Mouse (Mus musculus) ZHBTc4 (cell line): ENCODE data around the gene Ifi207.
"Not testable (repeated sequence)": the region's sequence is repeated elsewhere in the genome, so short reads cannot be mapped to it uniquely, and the experiment has no call there.

Source experiments
- DNase-seq: peaks from one replicate; pipeline ENCODE4 v3.0.0-alpha.2; 2011; ENCODE audit warnings: low read depth, low spot score

Ifi207 gene

DNA sequence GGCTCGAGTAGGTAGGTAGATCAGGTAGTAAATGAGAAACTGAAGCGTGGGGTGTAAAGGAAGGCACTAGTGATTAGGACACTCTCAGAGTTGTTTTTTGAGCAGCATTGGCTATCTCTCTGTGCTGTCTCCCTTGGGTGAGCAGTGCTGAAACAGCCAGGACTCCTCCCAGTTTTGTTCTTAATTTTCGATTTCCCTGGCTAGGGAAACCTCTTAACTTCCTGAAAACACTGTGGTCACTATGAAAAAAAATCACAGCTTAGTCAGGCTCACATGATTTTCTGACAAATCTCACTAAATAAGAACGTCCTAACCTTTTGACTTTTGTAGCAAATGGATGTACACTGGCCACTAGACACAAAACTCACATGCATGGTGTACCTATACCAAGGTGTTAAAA is at the start of gene Ifi207:
TSS of gene Ifi207 (minus strand) at position 92 of the 400 bp plus-strand sequence.
- DNase-seq: no peak

DNA sequence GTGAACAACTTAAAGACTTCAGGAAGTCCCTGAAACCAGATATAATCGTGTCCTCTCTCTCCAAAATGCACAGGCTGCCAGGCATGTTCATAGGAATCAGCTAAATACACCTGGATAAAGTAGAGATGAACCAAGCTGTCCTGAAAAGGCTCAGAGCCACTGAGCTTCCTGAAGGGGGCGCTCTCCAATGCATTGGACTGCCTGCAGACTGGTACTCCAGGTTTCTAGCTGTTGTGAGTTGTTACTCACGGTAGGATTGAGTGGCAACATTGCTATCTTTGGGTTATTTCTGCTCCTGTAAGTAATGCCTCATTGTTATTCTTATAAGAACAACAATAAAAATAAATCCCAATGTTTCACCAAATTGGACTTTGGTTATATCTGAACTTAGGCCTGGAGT is 31.9 kb upstream of the Ifi207 start:
- DNase-seq: not testable (repeated sequence)

DNA sequence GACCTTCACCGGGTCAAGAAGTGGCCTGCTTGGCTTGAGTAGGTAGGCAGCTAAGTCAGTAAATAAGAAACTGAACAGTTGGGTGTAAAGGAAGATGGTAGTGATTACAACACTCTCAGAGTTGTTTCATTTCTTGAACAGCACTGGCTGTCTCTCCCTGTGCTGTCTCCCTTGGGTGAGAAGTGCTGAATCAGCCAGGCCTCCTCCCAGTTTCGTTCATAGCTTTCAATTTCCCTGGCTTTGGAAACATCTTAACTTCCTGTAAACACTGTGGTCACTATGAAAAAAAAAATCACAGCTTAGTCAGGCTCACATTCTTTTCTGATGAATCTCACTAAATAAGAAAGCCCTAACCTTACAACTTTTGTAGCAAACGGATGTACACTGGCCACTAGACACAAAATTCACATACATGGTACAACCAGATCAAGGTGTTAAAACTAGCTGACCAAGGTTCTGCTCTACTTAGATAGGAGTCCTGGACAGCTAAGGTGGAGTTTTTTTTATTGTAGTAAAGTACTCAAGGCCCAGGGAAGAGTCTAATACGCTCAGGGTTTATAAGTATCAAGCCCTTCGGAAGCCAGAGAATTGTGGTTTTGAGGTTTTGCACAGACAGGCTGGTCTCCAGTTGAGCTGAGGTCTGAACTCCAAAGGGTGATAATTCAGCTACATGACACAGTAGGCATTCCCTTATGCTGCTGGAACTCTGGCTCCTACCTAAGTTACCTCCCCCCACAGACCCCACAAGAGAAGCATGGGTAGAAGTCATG is 25.5 kb upstream of the Ifi207 start, which contains the start of gene Ifi204:
TSS of gene Ifi204 (minus strand) at position 96 of the 770 bp plus-strand sequence.
- not testable (repeated sequence) for DNase-seq

DNA sequence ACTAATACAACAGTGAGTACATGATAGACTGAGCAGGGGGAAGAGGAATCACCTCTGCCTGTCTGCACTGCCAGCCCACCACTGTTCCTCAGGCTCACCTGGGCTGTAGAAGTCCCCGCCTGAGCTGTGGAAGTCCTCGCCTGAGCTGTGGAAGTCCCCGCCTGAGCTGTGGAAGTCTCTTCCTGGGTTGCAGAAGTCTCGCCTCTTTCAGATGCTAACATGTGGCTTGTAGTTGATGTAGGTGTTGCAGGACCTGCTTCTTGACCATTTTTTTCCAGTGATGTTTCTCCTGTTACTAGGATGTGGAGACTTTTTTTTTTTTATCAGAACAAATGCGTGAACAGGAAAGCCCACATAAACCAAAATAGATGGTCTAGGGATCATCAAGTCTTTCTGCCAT is 18.5 kb upstream of the Ifi207 start:
- not testable (repeated sequence) for DNase-seq

DNA sequence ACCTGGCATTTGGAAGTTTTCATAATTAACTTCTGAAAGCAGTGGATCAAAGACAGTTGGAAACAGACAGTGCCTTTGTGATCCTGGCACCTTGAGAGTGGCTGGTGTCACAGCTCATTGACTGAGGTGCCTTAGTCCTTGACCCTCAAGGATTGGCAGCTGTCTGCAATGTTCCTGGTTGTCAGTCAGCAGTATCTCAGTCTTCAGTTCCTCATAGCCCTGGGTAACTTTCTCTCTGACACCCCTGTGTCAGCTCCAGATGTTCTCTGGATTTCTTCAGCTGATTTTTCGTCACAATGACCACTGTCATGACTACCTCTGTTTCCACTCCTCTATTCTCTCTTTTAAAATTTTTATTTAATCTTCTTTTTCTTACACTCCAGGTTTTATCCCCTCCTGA is 715 bp upstream of the Ifi207 start:
- DNase-seq: no peak

DNA sequence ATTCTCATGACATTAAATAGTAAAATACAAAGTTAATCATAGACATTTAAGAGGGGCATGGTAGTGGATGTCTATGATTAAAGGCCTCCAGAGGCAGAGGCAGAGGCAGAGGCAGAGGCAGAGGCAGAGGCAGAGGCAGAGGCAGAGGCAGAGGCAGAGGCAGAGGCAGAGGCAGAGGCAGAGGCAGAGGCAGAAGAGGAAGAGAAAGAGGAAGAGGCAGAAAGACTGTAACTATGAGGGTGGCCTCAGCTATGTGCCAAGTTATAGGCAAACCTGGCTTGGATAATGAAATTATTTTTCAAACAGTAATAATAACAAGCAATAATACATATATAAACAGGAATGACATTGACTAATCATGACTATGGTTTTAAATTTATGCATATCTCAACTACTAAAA is 1.0 kb downstream of the Ifi207 start:
- no peak for DNase-seq

DNA sequence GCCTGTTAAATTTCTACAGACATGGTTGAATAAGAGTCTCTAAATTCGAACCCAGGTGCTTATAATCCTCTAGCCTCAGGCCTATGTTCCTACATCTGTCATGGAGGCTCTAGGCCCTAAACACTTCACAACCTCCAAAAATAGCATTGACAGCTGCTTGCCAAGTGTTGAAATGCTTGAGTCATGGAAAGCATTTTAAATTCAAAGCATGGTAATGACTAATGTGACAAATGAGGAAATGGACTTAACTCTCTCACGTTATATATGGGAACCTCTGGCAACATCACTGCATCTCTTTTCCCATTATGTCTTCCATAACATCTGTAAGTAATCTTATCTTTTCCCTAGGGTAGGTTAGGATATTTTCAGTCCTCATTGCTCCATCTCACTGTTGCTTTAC is 4.6 kb downstream of the Ifi207 start:
- DNase-seq: no peak

DNA sequence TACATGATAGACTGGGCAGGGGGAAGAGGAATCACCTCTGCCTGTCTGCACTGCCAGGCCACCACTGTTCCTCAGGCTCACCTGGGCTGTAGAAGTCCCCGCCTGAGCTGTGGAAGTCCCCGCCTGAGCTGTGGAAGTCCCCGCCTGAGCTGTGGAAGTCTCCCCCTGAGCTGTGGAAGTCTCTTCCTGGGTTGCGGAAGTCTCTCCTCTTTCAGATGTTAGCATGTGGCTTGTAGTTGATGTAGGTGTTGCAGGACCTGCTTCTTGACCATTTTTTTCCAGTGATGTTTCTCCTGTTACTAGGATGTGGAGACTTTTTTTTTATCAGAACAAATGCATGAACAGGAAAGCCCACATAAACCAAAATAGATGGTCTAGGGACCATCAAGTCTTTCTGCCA is 6.5 kb downstream of the Ifi207 start:
- not testable (repeated sequence) for DNase-seq

DNA sequence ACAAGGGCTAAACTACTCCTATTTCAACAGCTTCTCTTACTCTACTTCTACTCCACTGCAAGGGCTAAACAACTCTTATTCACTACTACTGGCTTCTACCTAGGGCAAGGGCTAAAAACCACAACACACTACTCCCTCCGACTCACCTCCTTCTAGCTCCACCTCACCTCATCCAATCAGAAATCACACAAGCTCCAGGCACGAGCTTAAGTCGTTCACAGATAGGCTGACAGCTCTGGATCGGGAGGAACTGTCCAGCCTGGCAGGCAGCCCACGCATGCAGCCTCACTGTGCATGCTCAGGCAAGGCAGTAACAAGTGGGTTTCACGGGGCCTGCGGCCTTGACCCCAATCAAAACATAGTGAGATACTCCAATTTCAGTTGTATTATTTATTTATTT is 8.3 kb downstream of the Ifi207 start:
- no peak for DNase-seq

DNA sequence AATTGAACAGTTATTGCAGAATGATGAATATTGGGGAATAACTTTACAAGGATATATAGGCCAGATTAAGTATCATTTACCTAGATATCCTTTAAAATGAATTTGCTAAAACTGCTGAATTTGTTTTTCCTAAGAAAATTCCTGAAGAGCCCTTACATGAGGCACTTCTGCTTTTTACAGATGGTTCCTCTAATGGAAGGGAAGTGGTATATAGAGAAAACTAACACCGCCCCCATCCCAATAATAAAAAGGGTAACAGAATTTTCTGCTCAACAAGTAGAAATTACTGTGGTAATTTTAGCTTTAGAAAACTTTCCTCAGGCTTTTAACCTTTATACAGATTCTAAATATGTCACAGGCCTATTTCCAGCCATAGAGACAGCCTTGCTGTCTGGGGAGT is 47.3 kb downstream of the Ifi207 start:
- DNase-seq: no peak

DNA sequence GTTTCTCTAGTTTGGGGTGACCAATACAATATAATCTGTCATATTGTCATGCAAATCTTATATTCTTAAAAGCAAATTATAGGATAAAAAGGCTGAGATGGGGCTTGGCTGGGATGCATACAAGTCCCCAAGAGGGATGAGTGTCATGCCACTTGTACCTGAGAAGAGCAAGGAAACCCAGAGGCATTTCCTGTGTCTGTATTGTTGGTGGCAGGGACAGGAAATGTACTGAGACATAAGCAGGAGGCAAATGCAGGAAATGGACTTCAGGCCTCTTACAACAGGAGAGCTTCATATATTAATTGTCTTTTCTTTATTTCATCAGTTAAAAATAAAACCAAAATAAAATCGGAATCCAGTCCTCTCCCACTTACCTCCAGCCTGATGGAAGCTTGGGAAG is 62.9 kb downstream of the Ifi207 start:
- not testable (repeated sequence) for DNase-seq

DNA sequence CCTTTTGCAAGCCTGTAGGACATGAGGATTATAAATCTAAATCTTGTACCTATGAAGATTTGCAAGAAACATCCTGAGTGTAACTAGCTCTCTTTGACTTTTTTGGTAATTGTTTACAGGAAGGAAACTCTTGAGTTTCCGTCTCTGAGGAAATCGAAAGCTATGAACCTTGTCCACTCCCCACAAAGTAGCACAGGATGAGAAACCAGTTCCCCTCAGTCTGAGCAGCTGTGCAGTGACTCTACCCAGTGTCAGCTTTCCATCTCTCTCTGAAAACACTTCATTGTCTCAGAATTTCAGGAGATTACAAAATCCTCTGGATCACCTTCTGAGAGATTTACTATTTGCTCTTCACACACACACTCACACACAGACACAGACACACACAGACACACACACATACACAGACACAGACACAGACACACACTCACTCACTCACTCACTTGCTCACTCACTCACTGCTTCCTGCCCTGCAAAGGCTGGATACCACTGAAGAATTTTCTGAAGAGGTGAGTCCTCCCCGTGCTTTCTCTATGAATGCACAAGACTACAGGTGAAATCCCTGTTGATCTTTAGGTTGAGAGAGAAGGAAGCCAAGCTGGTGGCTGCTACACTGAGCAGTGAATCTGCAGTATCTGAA is 68.0 kb downstream of the Ifi207 start, which contains the start of gene Ifi208:
TSS of gene Ifi208 (plus strand) at position 218 of the 640 bp plus-strand sequence.
- DNase-seq: not testable (repeated sequence)
